Mouse (Mus musculus) E14TG2a.4 (cell line): ENCODE results near the gene Nppa.
"Not testable (repeated sequence)": the region's sequence is repeated elsewhere in the genome, so short reads cannot be mapped to it uniquely, and the experiment has no call there.

Experiments
- CTCF ChIP-seq: conservative IDR thresholded peaks from 2 replicates; pipeline ENCODE4 v1.5.1; 2014; ENCODE audit warnings: low read length
- NANOG ChIP-seq: IDR thresholded peaks from 2 replicates; pipeline ENCODE4 v1.6.1; 2014; ENCODE audit warnings: borderline replicate concordance, low read length, mixed read lengths
- POU5F1 ChIP-seq: IDR thresholded peaks from 2 replicates; pipeline ENCODE4 v1.6.1; 2014; ENCODE audit warnings: low read length, borderline replicate concordance

DNA sequence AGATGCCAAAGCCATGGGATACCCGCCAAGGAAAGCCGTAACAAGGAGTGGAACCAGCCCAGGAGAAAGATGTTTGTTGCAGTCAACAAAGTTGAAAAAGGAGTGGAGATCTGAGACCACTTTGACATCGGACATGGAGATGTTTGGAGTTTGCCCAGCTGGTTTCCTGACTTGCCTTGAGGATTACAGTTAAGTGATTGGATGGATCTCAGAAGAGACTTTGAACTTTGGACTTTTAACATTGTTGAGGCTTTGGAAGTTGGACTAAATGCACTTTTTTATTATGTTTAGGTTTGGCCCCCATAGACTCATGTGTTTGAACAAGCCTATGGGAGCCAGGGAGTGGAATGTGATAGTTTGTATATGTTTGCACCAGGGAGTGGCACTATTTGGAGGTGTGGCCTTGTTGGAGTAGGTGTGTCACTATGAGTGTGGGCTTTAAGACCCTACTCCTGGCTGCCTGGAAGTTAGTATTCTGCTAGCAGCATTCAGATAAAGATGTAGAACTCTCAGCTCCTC, 49.9 kb downstream of the Nppa start:
- TF ChIP-seq CTCF, POU5F1, NANOG: not testable (repeated sequence)
